Mouse (Mus musculus) midbrain, postnatal 0 days (tissue): ENCODE measurements around the gene 6030445D17Rik. TPM values are rescaled to one million over a fixed set of nuclear protein-coding genes. Genes with fewer than 3 reads are reported as not detected.
A peak's percentile ranks its signal among the peaks of the same experiment; 100 is the strongest.

Source experiments
- ATAC-seq: fragments of 200-750 bp; cut with Nextera tagmentation; 2 replicates; pipeline ENCODE4 v1.8.0; 2017; ENCODE audit warnings: moderate number of reproducible peaks, mild to moderate bottlenecking, moderate TSS enrichment, moderate library complexity; ENCODE audit not compliant: low FRiP score
- DNase-seq: peaks from one replicate; pipeline ENCODE4 v3.0.0-alpha.2; 2015; ENCODE audit warnings: low spot score
- H3K27ac ChIP-seq: fragments of 300-500 bp; sonication (generic); 2 replicates; pipeline ENCODE4 v1.5.1; 2014; ENCODE audit warnings: low read depth, mild to moderate bottlenecking, low read length, mixed read lengths
- H3K27me3 ChIP-seq: fragments of 300-500 bp; sonication (generic); 2 replicates; pipeline ENCODE4 v1.6.1; 2014; ENCODE audit warnings: low read length, control low read depth, mixed read lengths; ENCODE audit not compliant: insufficient read depth
- H3K36me3 ChIP-seq: fragments of 300-500 bp; sonication (generic); 2 replicates; pipeline ENCODE4 v1.6.1; 2014; ENCODE audit warnings: low read length, control low read depth, mixed read lengths; ENCODE audit not compliant: insufficient read depth
- H3K4me1 ChIP-seq: fragments of 300-500 bp; sonication (generic); 2 replicates; pipeline ENCODE4 v1.6.1; 2014; ENCODE audit warnings: mild to moderate bottlenecking, control low read depth, antibody characterized with exemption, low read length, mixed read lengths; ENCODE audit not compliant: insufficient read depth
- H3K4me2 ChIP-seq: fragments of 300-500 bp; sonication (generic); 2 replicates; pipeline ENCODE4 v1.6.1; 2014; ENCODE audit warnings: low read depth, mild to moderate bottlenecking, low read length, mixed read lengths; ENCODE audit not compliant: poor library complexity, severe bottlenecking
- H3K4me3 ChIP-seq: fragments of 300-500 bp; sonication (generic); 2 replicates; pipeline ENCODE4 v1.5.1; 2014; ENCODE audit warnings: low read depth, mild to moderate bottlenecking, low read length, moderate library complexity
- H3K9ac ChIP-seq: fragments of 300-500 bp; sonication (generic); replicated peaks from 2 replicates; pipeline ENCODE4 v1.6.1; 2014; ENCODE audit warnings: mild to moderate bottlenecking, low read length, moderate library complexity, mixed read lengths; ENCODE audit not compliant: poor library complexity, severe bottlenecking
- H3K9me3 ChIP-seq: fragments of 300-500 bp; sonication (generic); 2 replicates; pipeline ENCODE4 v1.6.1; 2016; ENCODE audit warnings: low read length, control low read depth
- CTCF ChIP-seq: IDR thresholded peaks from 2 replicates; pipeline ENCODE4 v1.5.1; 2016; ENCODE audit warnings: antibody characterized with exemption, mild to moderate bottlenecking
- WGBS: fragments of 180-500 bp; shearing (Covaris S2); extraction: QIAGEN DNeasy Blood & Tissue Kit; methylation state at CpG from one replicate; pipeline ENCODE4 v1.1.7; 2014; 5-methylcytosine and 5-hydroxymethylcytosine counted together
- polyA plus RNA-seq: library from polyadenylated mRNA; unstranded; fragments of >200 nt; fragmentation: Nextera tagmentation; extraction: Ambion mirVana; gene quantifications from 2 replicates; pipeline ENCODE4 v1.2.1, GENCODE M21; 2015
- total RNA-seq: library from RNA; depleted of rRNA; stranded (reverse); fragments of >200 nt; gene quantifications from 2 replicates; pipeline ENCODE4 v1.2.3, GENCODE M21; 2014

Gene 6030445D17Rik
- total and polyA plus RNA-seq, 2 experiments from 2014 or later, result 0.22 to 0.27 TPM

DNA sequence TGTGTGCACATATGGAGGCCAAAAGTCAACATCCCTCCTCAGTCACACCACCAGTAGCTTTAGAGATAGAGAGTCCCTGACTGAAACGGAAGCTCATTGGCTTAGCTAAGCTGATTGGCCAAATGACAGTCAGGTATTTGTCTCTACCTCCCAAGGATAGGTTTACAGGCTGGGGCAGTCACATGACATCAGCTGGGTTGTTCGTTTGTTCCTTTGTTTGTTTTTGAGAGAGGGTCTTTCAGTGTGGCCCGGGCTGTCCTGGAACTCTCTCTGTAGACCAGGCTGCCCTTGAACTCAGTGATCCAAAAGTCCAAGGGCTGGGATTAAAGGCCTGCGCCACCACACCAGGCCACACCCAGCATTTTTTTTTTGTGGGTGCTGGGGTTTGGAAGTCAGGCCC, 844 bp upstream of the 6030445D17Rik start:
- Histone ChIP-seq H3K4me3 (no peak overlapping the region), H3K9me3 (no peaks in the 10 kb centered on the region), H3K36me3 (no peaks in the 10 kb centered on the region), H3K4me1 (no peaks in the 10 kb centered on the region), H3K4me2 (no peak overlapping the region), H3K27ac (no peak overlapping the region), H3K27me3 (peaks cover 5% of the 10 kb centered on the region; the same call in 1 of the 2 replicates), H3K9ac (no peak overlapping the region)
- ATAC-seq (no peak), DNase-seq (no peak)
- 48% methylated on average over 4 of the region's 4 CpGs for WGBS
- no peak for TF ChIP-seq CTCF

DNA sequence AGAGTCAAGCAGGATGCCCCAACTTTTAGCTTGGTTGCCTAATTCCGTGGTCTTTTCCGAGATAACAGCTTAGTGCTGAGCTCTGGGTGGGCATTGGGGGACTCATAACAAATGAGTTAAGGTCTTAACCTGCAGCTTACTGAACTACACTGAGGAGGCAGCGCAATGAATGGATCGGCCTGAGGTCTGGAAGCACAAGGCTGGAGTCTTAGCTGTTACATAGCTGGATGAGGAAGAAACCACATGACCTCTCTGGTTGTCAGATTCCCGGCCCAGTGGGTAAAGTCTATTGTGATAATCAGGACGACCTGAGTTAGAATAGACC, 327 bp upstream of the 6030445D17Rik start:
- 14% methylated on average over 6 of the region's 6 CpGs for WGBS
- H3K4me1 ChIP-seq, result no peaks in the 10 kb centered on the region

DNA sequence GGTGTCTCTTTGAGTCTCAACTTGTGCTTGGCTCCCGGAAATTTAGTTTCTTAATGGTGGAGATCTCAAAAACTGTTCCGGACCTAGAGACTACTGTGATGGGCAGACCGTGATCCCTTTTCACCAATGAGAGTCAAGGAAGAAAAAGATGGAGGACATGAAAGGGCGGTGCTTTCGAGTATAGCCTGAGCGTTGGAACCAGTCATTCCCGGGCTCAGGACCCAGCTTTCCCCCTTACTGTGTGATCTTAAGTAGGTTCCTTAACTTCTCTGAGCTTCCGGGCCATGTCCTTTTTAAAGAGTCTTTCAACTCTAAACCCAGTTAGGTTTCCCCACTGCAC, 759 bp downstream of the 6030445D17Rik start:
- peaks cover 5% of the 10 kb centered on the region; the same call in 1 of the 2 replicates for H3K27me3 ChIP-seq
- no peak; the same call in 1 of the 2 replicates for TF ChIP-seq CTCF

More for the DNA sequence above, 327 bp upstream of the 6030445D17Rik start:
- H3K27me3 ChIP-seq, result peaks cover 5% of the 10 kb centered on the region; the same call in 1 of the 2 replicates
- H3K9ac ChIP-seq, result peak overlapping the region; percentile 81; the same call in 1 of the 2 replicates
- TF ChIP-seq CTCF, result no peak
- peak overlapping the region; percentile 96 for H3K4me2 ChIP-seq
- no peak overlapping the region for H3K27ac ChIP-seq
- peak overlapping the region; percentile 73 for H3K4me3 ChIP-seq
- no peaks in the 10 kb centered on the region for H3K9me3 ChIP-seq
- no peaks in the 10 kb centered on the region for H3K36me3 ChIP-seq
- no peak; the same call in 1 of the 2 replicates for ATAC-seq
- DNase-seq, result peak; percentile 16

DNA sequence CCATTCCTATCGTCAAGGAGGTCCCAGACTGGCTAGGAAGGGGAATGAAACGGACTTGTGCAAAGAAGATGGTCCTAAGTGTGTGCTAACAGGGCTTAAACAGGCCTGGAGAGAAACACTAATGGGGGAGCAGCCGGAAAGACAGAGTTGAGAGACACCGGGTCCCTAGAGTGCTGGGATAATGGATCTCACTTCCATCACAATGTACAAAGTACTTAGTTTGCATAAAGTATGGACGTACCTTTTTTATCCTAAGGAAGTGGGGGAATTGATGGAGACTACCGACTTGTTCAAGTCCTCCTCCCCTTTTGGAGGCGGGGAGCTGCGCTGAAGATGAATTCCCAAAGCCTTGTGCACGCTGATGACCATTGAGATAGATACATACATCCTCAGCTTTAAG, 1.4 kb downstream of the 6030445D17Rik start:
- peak overlapping the region; percentile 96 for H3K4me2 ChIP-seq
- WGBS, result 10% methylated on average over 9 of the region's 9 CpGs
- no peak for ATAC-seq
- 0 out of 2 replicates have a peak overlapping the region, but pooled peaks have one; percentile 19 for H3K9ac ChIP-seq
- H3K36me3 ChIP-seq, result no peaks in the 10 kb centered on the region
- no peak for TF ChIP-seq CTCF
- no peaks in the 10 kb centered on the region for H3K9me3 ChIP-seq
- H3K4me1 ChIP-seq, result no peaks in the 10 kb centered on the region
- H3K27ac ChIP-seq, result no peak overlapping the region
- peaks cover 5% of the 10 kb centered on the region; the same call in 1 of the 2 replicates for H3K27me3 ChIP-seq
- no peak for DNase-seq
- peak overlapping the region; percentile 73 for H3K4me3 ChIP-seq

More for the DNA sequence above, 759 bp downstream of the 6030445D17Rik start:
- Histone ChIP-seq H3K4me3 (peak overlapping the region; percentile 73), H3K4me1 (no peaks in the 10 kb centered on the region), H3K9ac (peak overlapping the region; percentile 81; the same call in 1 of the 2 replicates), H3K36me3 (no peaks in the 10 kb centered on the region), H3K4me2 (peak overlapping the region; percentile 96), H3K9me3 (no peaks in the 10 kb centered on the region), H3K27ac (peak overlapping the region; percentile 72)
- 2% methylated on average over 8 of the region's 8 CpGs for WGBS
- DNase-seq (peak; percentile 69), ATAC-seq (peak; percentile 69)

DNA sequence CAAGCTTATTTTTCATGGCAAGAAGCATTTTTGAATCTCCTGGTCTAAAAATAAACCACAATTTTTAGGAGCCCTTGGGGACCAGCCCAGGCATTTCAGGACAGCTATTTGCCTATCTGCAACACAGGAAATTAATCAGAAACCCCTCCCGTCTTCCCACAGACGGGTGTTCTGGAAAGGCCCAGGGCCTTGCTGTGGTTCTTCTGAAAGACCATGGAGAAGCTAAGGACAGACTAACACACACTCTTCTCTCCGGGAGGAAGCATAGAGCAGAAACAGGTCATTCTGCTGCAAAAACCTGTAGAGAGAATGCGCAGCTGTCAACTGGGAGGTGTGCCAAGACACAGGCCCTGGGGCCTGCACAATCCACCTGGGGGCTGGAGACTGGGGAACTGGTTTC, 4.2 kb downstream of the 6030445D17Rik start:
- H3K9ac ChIP-seq, result no peak overlapping the region
- 68% methylated on average over 4 of the region's 4 CpGs for WGBS
- H3K9me3 ChIP-seq, result no peaks in the 10 kb centered on the region
- H3K27ac ChIP-seq, result no peak overlapping the region
- no peak for ATAC-seq
- no peak for TF ChIP-seq CTCF
- peak; percentile 33 for DNase-seq
- H3K36me3 ChIP-seq, result no peaks in the 10 kb centered on the region
- no peak overlapping the region for H3K4me2 ChIP-seq
- H3K4me1 ChIP-seq, result no peaks in the 10 kb centered on the region
- no peak overlapping the region for H3K4me3 ChIP-seq
- peaks cover 5% of the 10 kb centered on the region; the same call in 1 of the 2 replicates for H3K27me3 ChIP-seq

DNA sequence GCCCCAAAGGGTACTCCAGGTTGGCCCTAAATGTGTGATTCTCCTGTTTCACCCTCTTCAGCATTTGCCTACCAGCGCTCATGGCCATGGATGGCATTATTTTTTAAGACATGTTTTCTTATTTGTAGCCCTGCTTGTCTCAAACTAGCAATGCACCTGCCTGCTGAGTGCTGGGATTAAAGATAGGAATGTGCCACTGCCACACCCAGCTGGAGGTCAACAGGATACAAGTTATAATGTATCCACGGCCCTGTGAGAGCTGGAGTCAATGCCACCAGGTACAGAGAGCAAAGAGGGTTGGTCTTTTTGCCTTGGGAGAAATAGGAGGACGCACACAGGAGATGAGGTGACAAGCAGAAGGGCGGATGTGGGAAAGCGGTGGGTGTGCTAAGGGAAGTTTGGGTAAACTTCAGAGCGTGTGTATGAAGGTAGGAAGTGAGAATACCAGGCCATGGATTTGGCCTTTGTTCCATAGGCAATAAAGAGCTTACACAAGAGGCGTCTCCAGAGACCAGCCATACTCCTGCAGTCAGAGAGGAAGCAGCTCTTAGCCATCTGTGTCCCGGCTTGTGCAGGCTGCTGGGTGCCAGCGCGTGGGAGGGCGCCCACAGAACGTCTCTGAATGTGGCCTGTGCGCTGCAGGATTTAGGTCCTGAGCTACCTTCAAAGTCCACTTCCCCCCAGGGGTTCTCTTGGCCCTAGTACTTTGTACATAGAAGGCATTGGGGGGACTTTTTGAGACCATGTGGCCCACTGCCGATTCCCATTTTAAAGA, 6.7 kb downstream of the 6030445D17Rik start:
- no peaks in the 10 kb centered on the region for H3K9me3 ChIP-seq
- peak overlapping the region; percentile 94; the same call in 1 of the 2 replicates for H3K4me3 ChIP-seq
- TF ChIP-seq CTCF, result no peak
- no peak for ATAC-seq
- 0 out of 2 replicates have a peak, but pooled peaks cover 5% of the 10 kb centered on the region for H3K27me3 ChIP-seq
- H3K27ac ChIP-seq, result peak overlapping the region; percentile 90; the same call in 1 of the 2 replicates
- peaks cover 4% of the 10 kb centered on the region for H3K4me1 ChIP-seq
- H3K9ac ChIP-seq, result no peak overlapping the region
- no peaks in the 10 kb centered on the region for H3K36me3 ChIP-seq
- DNase-seq, result no peak
- 76% methylated on average over 14 of the region's 14 CpGs for WGBS
- H3K4me2 ChIP-seq, result peak overlapping the region; percentile 63; the same call in 1 of the 2 replicates
